Mouse (Mus musculus) liver, postnatal 0 days (tissue): ENCODE results near the gene Rnf11.

Experiments used
- CTCF ChIP-seq: sonication (generic); IDR thresholded peaks from 2 replicates; pipeline ENCODE4 v1.5.1; 2016; ENCODE audit warnings: antibody characterized with exemption, low read depth
- EP300 ChIP-seq: IDR thresholded peaks from 2 replicates; pipeline ENCODE4 v1.6.1; 2016; ENCODE audit warnings: antibody characterized with exemption, low read depth, mild to moderate bottlenecking

- TF ChIP-seq CTCF (no peak), EP300 (no peak)
Measured at GRCm38 (mm10) chr4:109477454-109477853, 7.1 kb downstream of the Rnf11 start.
